Mouse (Mus musculus): ENCODE measurements around the gene Milr1. TPM values are rescaled to one million over a fixed set of nuclear protein-coding genes. Genes with fewer than 3 reads are reported as not detected.
"Not testable (repeated sequence)": the region's sequence is repeated elsewhere in the genome, so short reads cannot be mapped to it uniquely, and the experiment has no call there.

The Milr1 gene
- total and polyA plus RNA-seq, 2 experiments from 2014 or later, result 0.37 TPM; not detected in 1

DNA sequence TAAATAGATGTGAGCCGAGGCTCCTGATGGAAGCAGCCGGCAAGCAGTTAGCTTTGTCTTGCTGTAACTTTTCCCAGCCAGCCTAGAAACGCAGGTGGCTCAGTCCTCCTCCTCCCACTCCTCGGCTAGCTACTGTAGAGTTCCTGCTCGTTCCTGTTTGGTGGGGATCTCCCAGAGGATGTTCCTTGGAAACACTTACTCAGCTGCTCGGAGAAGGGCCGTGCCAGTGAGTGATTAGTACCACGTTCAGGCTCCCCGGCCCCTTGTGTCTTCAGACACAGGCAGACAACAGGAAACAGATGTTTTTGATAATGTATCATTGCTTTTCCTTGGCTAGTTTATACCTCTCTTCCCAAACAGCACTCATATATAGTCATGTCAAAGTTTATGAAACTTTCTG is 44.7 kb downstream of the Milr1 start:
- Histone ChIP-seq H3K27ac (ENCODE audit: low read depth, low read length) (no peak overlapping the region), H3K9me3 (ENCODE audit: low read length) (no peaks in the 10 kb centered on the region), H3K36me3 (ENCODE audit: insufficient read depth, low read length) (peaks cover 36% of the 10 kb centered on the region), H3K4me2 (ENCODE audit: low read depth, low read length, poor library complexity, severe bottlenecking) (no peak overlapping the region), H3K27me3 (ENCODE audit: insufficient read depth, low read length) (no peaks in the 10 kb centered on the region), H3K4me3 (ENCODE audit: low read depth, low read length) (no peak overlapping the region), H3K9ac (replicated peaks; ENCODE audit: low read length, poor library complexity, severe bottlenecking) (no peak overlapping the region), H3K4me1 (ENCODE audit: insufficient read depth, low read length) (no peaks in the 10 kb centered on the region)
- DNase-seq (ENCODE audit: low spot score), result no peak
- no peak for ATAC-seq (ENCODE audit: low FRiP score)
- TF ChIP-seq CTCF (IDR thresholded peaks at IDR 0.05), result no peak
- WGBS, result 70% methylated on average over 9 of the region's 9 CpGs

DNA sequence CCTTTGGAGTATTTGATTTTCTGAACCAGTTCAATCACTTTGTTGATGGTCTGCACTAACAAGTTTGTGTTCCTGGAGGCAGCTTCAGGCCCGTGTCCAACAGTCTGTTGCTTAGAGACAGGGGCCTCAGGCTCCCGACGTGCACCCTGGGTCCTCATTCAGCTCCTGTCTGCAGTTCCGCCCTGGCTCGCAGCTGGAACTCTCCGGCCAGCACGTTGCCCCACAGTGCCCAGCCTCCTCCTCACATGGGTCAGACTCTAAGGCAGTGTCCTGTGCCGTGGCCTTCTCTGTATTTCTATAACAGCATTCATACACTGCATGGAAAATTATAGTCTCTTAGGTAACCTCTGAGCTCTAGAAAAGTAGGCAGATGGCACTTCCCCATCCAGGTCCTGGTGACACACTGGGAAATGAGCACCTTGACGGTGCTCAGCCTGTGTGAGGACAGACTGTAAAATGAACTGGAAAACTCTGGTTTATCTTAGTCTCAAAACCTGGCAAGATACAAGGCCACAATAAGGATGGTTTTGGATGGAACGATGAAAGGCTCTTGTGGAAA is 51.1 kb downstream of the Milr1 start:
- no peaks in the 10 kb centered on the region for H3K4me1 ChIP-seq (ENCODE audit: insufficient read depth, low read length)
- no peaks in the 10 kb centered on the region for H3K9me3 ChIP-seq (ENCODE audit: low read length)
- no peak overlapping the region for H3K9ac ChIP-seq (replicated peaks; ENCODE audit: low read length, poor library complexity, severe bottlenecking)
- H3K4me2 ChIP-seq (ENCODE audit: low read depth, low read length, poor library complexity, severe bottlenecking), result no peak overlapping the region
- no peak overlapping the region for H3K27ac ChIP-seq (ENCODE audit: low read depth, low read length)
- no peaks in the 10 kb centered on the region for H3K27me3 ChIP-seq (ENCODE audit: insufficient read depth, low read length)
- no peak for ATAC-seq (ENCODE audit: low FRiP score)
- 76% methylated on average over 10 of the region's 10 CpGs for WGBS
- H3K36me3 ChIP-seq (ENCODE audit: insufficient read depth, low read length), result peaks cover 36% of the 10 kb centered on the region
- TF ChIP-seq CTCF (IDR thresholded peaks at IDR 0.05), result no peak
- H3K4me3 ChIP-seq (ENCODE audit: low read depth, low read length), result no peak overlapping the region
- DNase-seq (ENCODE audit: low spot score), result peak; percentile 38

DNA sequence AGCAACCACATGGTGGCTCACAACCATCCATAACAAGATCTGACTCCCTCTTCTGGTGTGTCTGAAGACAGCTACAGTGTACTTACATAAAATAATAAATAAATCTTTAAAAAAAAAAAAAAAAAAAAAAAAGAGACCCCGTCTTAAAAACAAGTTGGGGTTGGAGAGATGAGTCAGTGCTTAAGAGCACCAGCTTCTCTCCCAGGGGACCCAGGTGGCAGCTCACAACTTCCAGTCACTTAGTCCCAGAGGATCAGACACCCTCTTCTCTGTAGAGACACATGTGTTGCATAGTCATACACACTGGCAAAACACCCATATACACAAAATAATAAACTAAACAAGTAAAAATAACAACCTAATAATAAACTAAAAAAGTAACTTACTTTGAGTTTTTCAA is 56.4 kb downstream of the Milr1 start:
- H3K4me3 ChIP-seq (ENCODE audit: low read depth, low read length); DNase-seq (ENCODE audit: low spot score); H3K27ac ChIP-seq (ENCODE audit: low read depth, low read length); H3K4me2 ChIP-seq (ENCODE audit: low read depth, low read length, poor library complexity, severe bottlenecking); ATAC-seq (ENCODE audit: low FRiP score); H3K9ac ChIP-seq (replicated peaks; ENCODE audit: low read length, poor library complexity, severe bottlenecking); H3K27me3 ChIP-seq (ENCODE audit: insufficient read depth, low read length); H3K9me3 ChIP-seq (ENCODE audit: low read length); H3K4me1 ChIP-seq (ENCODE audit: insufficient read depth, low read length): not testable (repeated sequence)
- H3K36me3 ChIP-seq (ENCODE audit: insufficient read depth, low read length), result peaks cover 20% of the 10 kb centered on the region
- 92% methylated on average over 1 of the region's 1 CpGs for WGBS

DNA sequence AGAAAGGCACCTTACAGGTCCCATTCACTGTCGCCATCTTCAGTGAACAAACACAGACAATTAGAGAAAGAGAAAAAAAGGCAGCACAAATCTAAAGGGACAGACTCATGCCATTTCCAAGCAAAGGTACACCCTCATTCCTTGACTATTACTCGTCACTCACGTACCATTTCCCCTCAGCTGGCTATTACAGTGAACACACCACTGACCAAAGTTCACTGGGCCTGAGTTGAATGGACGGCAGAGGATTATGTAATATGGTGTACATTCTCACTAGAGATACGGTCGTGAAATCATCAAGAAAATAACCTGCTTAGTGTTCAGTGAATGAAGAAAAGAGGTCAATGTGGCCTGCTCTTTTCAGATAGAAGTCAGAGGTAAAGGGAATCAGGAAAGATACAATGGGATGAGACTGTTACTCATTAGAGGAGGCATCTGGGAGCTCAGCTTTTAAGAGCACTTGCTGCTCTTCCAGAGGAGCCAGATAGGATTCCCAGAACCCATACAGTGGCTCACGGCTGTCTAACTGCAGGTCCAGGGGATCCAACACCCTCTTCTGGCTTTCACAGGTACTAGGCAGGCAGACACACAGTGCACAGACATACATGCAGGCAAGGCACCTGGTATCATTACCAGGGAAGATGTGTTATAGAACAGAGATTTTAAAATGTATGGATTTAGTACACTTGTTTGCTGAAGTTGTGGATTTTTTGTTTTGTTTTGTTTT is 61.5 kb downstream of the Milr1 start:
- DNase-seq (ENCODE audit: low spot score), result no peak
- Histone ChIP-seq H3K27me3 (ENCODE audit: insufficient read depth, low read length) (no peaks in the 10 kb centered on the region), H3K4me3 (ENCODE audit: low read depth, low read length) (no peak overlapping the region), H3K36me3 (ENCODE audit: insufficient read depth, low read length) (peaks cover 36% of the 10 kb centered on the region), H3K27ac (ENCODE audit: low read depth, low read length) (no peak overlapping the region), H3K4me1 (ENCODE audit: insufficient read depth, low read length) (no peaks in the 10 kb centered on the region), H3K9me3 (ENCODE audit: low read length) (no peaks in the 10 kb centered on the region), H3K9ac (replicated peaks; ENCODE audit: low read length, poor library complexity, severe bottlenecking) (no peak overlapping the region), H3K4me2 (ENCODE audit: low read depth, low read length, poor library complexity, severe bottlenecking) (no peak overlapping the region)
- 93% methylated on average over 7 of the region's 7 CpGs for WGBS
- ATAC-seq (ENCODE audit: low FRiP score), result no peak
- no peak for TF ChIP-seq CTCF (IDR thresholded peaks at IDR 0.05)

DNA sequence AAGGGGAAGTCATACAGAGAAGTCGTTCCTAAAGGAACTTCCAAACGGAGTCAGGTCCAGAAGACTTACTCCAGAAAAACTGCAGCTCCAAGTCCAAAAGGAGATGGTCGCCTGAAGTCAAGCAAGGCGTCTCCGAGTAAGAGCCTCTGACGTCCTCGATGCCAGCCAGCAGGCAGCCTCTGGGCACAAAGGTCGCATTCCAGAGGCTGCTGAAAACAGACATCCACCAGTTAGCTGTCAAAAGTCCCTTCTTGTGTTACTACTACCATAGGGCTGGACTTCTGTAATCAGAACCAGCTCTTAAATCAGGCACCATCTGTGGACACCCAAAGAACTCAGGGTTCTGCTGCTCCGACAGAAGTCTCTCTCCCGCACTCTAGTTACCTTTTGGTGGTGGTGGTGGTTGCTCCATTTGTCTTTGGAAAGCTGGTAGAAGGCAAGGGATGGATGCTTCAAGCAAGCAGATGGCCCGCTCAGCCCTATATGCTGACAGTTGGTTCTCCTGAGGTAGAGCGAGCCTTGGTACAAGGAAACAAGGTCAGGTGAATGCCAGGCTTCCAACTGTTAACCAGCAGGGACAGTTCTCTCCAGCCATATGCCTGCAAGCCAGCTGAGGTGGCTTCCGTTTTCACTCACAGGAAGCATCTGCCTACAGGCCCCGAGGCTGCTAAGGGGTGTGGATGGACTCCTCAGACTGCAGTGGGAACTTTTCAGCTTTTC is 63.7 kb downstream of the Milr1 start:
- TF ChIP-seq CTCF (IDR thresholded peaks at IDR 0.05), result no peak
- H3K27me3 ChIP-seq (ENCODE audit: insufficient read depth, low read length), result no peaks in the 10 kb centered on the region
- H3K9me3 ChIP-seq (ENCODE audit: low read length), result no peaks in the 10 kb centered on the region
- no peak for ATAC-seq (ENCODE audit: low FRiP score)
- 88% methylated on average over 14 of the region's 14 CpGs for whole genome bisulfite sequencing
- H3K4me3 ChIP-seq (ENCODE audit: low read depth, low read length), result no peak overlapping the region
- no peak overlapping the region for H3K4me2 ChIP-seq (ENCODE audit: low read depth, low read length, poor library complexity, severe bottlenecking)
- H3K9ac ChIP-seq (replicated peaks; ENCODE audit: low read length, poor library complexity, severe bottlenecking), result no peak overlapping the region
- peak; percentile 55 for DNase-seq (ENCODE audit: low spot score)
- no peak overlapping the region for H3K27ac ChIP-seq (ENCODE audit: low read depth, low read length)
- peaks cover 43% of the 10 kb centered on the region for H3K36me3 ChIP-seq (ENCODE audit: insufficient read depth, low read length)
- no peaks in the 10 kb centered on the region for H3K4me1 ChIP-seq (ENCODE audit: insufficient read depth, low read length)

DNA sequence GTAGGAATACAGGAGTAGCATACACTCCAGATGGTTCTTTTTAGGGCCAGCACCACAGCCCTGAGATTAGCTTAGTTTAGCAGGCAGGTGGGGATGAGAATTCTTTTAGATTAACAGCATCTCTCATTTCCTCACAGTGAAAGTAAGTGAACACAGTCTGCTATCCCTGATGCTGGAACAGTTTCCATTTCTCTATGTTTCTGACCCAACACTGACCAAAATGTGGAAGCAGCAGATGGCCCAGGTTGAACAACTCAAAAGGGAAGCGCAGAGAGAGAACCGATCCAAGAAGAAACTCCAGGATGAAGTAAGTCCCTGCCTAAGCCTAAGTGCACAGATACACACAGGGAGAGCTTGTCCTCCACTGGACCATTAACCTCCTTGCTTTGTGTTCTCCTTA is 64.3 kb downstream of the Milr1 start:
- H3K9ac ChIP-seq (replicated peaks; ENCODE audit: low read length, poor library complexity, severe bottlenecking), result no peak overlapping the region
- DNase-seq (ENCODE audit: low spot score), result no peak
- no peaks in the 10 kb centered on the region for H3K9me3 ChIP-seq (ENCODE audit: low read length)
- no peak overlapping the region for H3K4me3 ChIP-seq (ENCODE audit: low read depth, low read length)
- no peaks in the 10 kb centered on the region for H3K4me1 ChIP-seq (ENCODE audit: insufficient read depth, low read length)
- 98% methylated on average over 2 of the region's 2 CpGs for WGBS
- no peak overlapping the region for H3K4me2 ChIP-seq (ENCODE audit: low read depth, low read length, poor library complexity, severe bottlenecking)
- no peak overlapping the region for H3K27ac ChIP-seq (ENCODE audit: low read depth, low read length)
- H3K36me3 ChIP-seq (ENCODE audit: insufficient read depth, low read length), result peaks cover 45% of the 10 kb centered on the region
- TF ChIP-seq CTCF (IDR thresholded peaks at IDR 0.05), result no peak
- H3K27me3 ChIP-seq (ENCODE audit: insufficient read depth, low read length), result no peaks in the 10 kb centered on the region
- ATAC-seq (ENCODE audit: low FRiP score), result no peak

All from midbrain, postnatal 0 days (tissue).